Mouse (Mus musculus) embryonic fibroblast, embryonic 13.5 days (primary cell): ENCODE measurements around the gene Gabbr2. TPM values are rescaled to one million over a fixed set of nuclear protein-coding genes. Genes with fewer than 3 reads are reported as not detected.
"Not testable (repeated sequence)": the region's sequence is repeated elsewhere in the genome, so short reads cannot be mapped to it uniquely, and the experiment has no call there.

Source experiments
- H3K27ac ChIP-seq: 2 replicates; pipeline ENCODE4 v1.5.1; 2012; ENCODE audit warnings: low read length, control low read depth, inconsistent platforms; ENCODE audit not compliant: insufficient read depth
- H3K4me1 ChIP-seq: 2 replicates; pipeline ENCODE4 v1.6.1; 2011; ENCODE audit warnings: low read length; ENCODE audit not compliant: control insufficient read depth, insufficient read depth
- H3K4me3 ChIP-seq: 2 replicates; pipeline ENCODE4 v1.5.1; 2011; ENCODE audit warnings: mild to moderate bottlenecking, control low read depth, low read length; ENCODE audit not compliant: insufficient read depth
- CTCF ChIP-seq: IDR thresholded peaks from 2 replicates; pipeline ENCODE4 v1.5.1; 2011; ENCODE audit warnings: mild to moderate bottlenecking, control low read depth, low read length, moderate library complexity, borderline replicate concordance; ENCODE audit not compliant: insufficient read depth
- POLR2A ChIP-seq: IDR thresholded peaks from 2 replicates; pipeline ENCODE4 v1.6.1; 2011; ENCODE audit warnings: low read depth, mild to moderate bottlenecking, control low read depth, low read length, moderate library complexity
- polyA plus RNA-seq: library from polyadenylated mRNA; stranded (reverse); fragments of >200 nt; gene quantifications from 2 replicates; pipeline ENCODE4 v1.2.4, GENCODE M21; 2011; ENCODE audit warnings: low read depth; ENCODE audit not compliant: missing spikeins, insufficient read length

Gabbr2 gene
- polyA plus RNA-seq, 1 experiment: 0.30 TPM

DNA sequence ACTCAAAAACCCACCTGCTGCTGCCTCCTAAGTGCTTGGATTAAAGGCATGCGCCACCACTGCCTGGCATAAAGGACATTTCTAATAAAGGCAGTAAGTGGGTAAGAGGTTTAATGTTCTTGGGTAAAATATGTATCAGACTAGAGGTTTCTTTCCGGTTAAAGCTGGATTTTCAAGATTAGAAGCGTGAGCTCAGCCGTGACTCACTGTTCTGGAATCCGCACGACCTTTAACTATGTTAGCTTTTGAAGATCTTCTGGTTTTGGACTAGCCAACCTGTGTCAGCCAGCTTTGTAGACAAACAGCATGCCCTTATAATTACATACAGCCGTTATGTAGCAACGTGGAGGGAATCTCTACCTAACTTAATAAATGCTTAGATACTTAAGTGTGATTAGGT, 351.8 kb downstream of the Gabbr2 start:
- H3K4me3 ChIP-seq: no peak overlapping the region
- H3K27ac ChIP-seq: 0 out of 2 replicates have a peak overlapping the region, but pooled peaks have one; percentile 12
- H3K4me1 ChIP-seq: peaks cover 2% of the 10 kb centered on the region; the same call in 1 of the 2 replicates
- TF ChIP-seq CTCF (no peak), POLR2A (no peak)

DNA sequence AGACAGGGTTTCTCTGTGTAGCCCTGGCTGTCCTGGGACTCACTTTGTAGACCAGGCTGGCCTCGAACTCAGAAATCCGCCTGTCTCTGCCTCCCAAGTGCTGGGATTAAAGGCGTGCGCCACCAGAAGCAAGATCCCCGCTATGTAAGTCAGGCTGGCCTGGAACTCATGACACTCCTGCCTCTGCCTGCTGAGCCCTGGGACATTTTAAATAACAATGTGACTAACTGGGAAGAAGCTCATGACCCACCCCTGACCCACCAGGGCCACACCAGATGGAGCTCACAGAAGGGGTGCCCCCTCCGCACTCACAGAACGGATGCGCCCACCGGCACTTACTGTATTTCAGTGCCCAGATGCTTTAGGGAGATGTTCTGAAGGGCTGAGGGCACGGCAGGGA, 354.4 kb downstream of the Gabbr2 start:
- not testable (repeated sequence) for H3K4me3 ChIP-seq, H3K4me1 ChIP-seq, H3K27ac ChIP-seq

DNA sequence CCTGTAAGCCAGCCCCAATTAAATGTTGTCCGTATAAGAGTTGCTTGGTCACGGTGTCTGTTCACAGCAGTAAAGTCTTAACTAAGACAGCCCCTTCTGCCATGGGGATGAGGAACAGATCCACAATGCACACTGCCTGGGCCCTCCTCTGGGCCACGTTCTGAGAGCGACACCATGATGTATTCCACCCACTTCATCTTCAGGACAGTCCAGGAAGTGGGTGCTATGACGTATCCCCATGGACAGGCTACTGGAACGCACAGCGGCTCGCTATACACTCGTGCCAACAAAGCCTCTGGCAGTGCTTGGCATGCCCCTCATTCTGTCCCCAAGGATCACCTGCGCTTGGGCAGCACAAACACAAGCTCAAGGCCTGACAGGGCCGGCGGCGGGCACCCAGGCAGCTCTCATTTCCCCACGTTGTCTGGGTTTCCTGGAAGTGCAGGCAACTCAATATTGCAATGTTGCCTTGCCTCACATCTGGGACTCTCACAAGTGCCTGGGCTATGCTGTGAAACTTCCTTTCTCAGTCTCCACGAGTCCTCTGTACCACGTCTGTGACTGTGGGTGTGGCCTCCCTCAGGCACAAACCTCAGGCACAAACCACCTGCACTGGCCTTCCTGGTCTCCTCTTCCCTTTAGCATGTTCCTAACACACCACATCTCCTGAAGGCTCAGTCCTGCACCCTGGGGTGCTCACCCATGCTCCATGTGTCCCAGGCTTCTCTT, 355.8 kb downstream of the Gabbr2 start:
- TF ChIP-seq POLR2A: no peak
- no peak for TF ChIP-seq CTCF
- 0 out of 2 replicates have a peak, but pooled peaks cover 2% of the 10 kb centered on the region for H3K4me1 ChIP-seq
- H3K27ac ChIP-seq: no peak overlapping the region

DNA sequence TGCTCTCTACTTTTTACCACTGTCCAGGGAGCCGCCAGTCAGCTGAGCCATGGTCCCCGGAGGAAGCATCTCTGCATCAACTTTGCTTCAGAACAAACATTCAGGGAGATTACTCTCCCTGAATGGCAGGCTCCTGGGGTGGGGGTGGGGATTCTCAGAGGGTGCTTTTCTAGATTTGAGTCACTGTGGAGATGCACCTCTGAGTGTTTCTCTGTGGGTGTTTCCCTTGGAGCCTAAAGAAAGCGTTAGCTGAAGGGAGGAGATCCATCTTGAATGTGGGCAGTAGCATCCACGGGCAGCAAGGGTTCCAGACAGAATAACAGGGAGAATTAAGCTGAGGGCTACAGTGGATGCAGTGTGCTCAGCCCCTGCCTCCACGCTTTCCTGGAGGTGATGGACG, 356.8 kb downstream of the Gabbr2 start:
- no peak for TF ChIP-seq CTCF
- TF ChIP-seq POLR2A: no peak
- Histone ChIP-seq H3K27ac (no peak overlapping the region), H3K4me1 (0 out of 2 replicates have a peak, but pooled peaks cover 2% of the 10 kb centered on the region), H3K4me3 (no peak overlapping the region)

More for the DNA sequence above, 355.8 kb downstream of the Gabbr2 start:
- H3K4me3 ChIP-seq: no peak overlapping the region

DNA sequence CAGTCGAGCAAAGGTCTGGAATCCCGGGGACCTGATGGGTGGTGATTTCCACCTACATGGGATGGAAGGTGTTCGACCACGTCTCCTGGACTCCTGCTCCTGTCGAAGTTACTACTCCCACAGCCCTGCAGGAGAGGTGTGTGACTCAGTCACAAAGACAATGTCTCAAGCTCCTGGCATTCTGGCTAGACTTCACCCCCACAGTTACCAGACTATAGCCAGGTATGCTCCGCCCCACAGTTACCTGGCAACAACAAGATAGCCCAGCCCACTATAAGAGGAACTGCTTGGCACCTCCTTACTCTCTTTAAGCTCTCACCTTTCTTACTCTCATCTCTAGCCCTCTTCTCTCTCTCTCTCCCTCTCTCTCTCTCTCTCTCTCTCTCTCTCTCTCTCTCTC, 358.1 kb downstream of the Gabbr2 start:
- H3K4me3 ChIP-seq, H3K27ac ChIP-seq: not testable (repeated sequence)
- peaks cover 11% of the 10 kb centered on the region for H3K4me1 ChIP-seq

DNA sequence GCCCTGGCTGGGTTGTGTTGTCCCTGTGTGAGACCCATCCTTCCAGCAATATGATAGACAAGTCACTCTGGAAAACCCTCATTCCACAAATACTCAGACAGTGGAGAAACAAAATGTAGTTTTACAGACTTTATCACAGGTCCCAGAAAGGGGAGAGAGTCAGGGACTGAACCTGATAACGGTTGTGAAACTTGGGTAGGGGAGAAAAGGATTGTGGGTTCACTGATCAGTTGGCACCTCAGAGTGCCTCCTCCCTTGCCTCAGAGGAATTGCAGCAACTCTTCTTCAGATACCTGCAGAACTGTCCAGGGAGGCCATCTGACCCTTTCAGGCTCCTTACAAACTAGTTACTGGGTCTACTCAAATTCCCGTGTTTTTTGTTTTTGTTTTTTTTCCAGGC, 359.2 kb downstream of the Gabbr2 start:
- TF ChIP-seq CTCF: no peak
- TF ChIP-seq POLR2A: no peak
- H3K27ac ChIP-seq: no peak overlapping the region
- H3K4me1 ChIP-seq: peaks cover 11% of the 10 kb centered on the region
- H3K4me3 ChIP-seq: no peak overlapping the region

DNA sequence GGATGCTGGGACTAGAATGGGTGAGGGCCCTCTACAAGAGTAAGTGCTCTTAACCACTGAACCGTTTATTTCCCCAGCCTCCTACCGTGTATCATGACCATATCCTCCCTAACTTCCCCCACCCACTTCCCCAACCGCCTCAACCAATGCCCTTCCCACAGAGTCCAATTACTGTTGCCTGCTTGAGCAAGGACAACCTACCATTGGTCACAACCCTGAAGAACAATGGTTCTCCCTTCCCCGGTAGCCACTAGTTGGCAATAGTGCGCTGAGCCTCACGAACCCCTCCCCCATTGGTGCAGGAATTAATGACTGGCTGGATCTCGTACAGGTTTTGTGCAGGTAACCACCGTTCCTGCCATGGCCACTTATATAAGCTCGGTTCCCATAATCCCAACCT, 361.3 kb downstream of the Gabbr2 start:
- H3K4me3 ChIP-seq: no peak overlapping the region
- peaks cover 11% of the 10 kb centered on the region for H3K4me1 ChIP-seq
- TF ChIP-seq POLR2A (no peak), CTCF (no peak)
- peak overlapping the region; percentile 10; the same call in 1 of the 2 replicates for H3K27ac ChIP-seq

DNA sequence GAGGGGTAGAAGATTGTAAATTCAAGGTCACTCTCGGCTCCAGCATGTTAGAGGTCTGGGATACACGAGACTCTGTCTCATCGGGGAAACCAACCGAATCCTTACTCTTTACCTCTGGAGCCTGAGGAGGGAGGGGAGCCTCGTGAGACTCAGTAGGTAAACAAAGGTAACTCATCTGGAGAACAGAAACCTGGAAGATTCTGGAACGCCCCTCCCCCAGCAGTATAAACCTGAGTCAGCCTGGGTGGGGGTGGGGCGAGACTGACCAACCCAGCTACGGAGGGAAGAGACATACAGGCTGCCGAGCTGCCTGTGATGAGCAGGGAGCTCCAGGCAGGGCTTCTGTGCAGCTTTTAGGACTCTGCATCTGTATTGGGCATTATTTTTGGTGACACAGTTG, 362.8 kb downstream of the Gabbr2 start:
- H3K27ac ChIP-seq: no peak overlapping the region
- peaks cover 11% of the 10 kb centered on the region for H3K4me1 ChIP-seq
- H3K4me3 ChIP-seq: no peak overlapping the region
- TF ChIP-seq CTCF (no peak), POLR2A (peak; percentile 18; the same call in 1 of the 2 replicates)

DNA sequence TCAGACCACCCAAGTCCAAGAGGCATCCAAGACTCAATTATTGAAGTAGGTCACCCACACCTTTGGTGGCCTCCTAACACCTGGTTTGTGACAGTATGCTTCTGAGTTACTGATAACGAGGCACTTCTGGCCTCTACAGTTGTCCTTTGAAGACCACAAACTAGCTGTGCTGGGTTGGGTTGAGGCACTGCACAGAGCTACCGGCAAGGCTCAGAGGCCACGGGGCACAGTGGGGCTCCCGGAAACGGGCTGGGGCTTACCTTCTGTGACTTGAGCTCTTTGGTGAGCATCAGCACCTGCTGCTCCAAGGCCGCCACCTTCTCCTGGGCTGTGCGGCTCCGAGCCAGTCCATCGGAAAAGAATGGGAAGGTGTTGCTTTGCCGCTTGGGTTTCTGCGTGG, 363.6 kb downstream of the Gabbr2 start:
- H3K27ac ChIP-seq: no peak overlapping the region
- H3K4me1 ChIP-seq: peaks cover 14% of the 10 kb centered on the region

DNA sequence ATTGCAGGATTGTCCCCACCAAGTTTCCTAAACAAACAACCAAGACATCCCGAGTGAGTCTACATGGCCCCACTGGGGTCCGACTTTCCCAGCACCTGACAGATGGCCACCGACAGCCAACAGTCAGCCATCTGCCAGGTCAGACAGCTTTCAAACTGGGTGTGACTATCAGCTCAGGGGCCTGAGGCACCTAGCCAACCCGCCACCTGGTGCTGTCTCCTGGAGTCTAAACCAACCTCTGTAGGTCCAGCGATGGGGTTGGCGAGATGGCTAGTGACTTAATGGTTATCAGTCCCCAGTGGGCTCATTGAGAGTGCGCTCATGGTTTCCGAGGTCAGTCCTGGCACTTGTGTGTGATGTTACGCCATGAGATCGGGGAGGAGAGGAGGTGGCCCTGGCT, 366.6 kb downstream of the Gabbr2 start:
- Histone ChIP-seq H3K27ac (no peak overlapping the region), H3K4me1 (peaks cover 16% of the 10 kb centered on the region), H3K4me3 (no peak overlapping the region)
- TF ChIP-seq CTCF (no peak), POLR2A (no peak)

More for the DNA sequence above, 363.6 kb downstream of the Gabbr2 start:
- TF ChIP-seq POLR2A (no peak), CTCF (no peak)
- H3K4me3 ChIP-seq: no peak overlapping the region

DNA sequence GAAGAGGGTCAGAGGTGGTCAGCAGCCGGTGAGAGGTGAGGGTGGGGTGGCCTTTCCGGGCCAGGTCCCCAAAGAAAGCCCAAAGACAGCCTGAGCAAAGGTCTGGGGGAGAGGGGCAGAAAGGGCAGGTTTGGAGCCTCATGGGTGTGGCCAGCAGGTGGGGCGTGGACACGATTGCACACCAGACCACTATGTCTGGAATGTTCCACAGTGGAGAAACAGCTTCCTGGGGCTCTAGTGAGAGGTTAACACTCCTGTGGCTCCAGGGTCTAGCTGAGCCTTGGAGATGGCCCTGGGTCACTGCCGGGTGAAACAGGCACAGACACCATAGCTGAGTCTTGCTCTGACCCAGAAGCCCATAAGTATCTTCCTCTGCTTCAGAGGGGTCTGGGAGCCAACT, 368.7 kb downstream of the Gabbr2 start:
- TF ChIP-seq CTCF (no peak), POLR2A (no peak)
- Histone ChIP-seq H3K4me1 (peaks cover 5% of the 10 kb centered on the region), H3K4me3 (no peak overlapping the region), H3K27ac (no peak overlapping the region)
